Mouse (Mus musculus) CD4-positive, CD25-positive, alpha-beta regulatory T cell, adult 9 weeks (primary cell): Measurements from ENCODE around the gene Hmox2. TPM values are rescaled to one million over a fixed set of nuclear protein-coding genes. Genes with fewer than 3 reads are reported as not detected.

Source experiments
- polyA plus RNA-seq: library from polyadenylated mRNA; unstranded; fragments of 100-300 nt; shearing (Covaris generic); gene quantifications from one replicate; pipeline ENCODE4 v1.2.1, GENCODE M21; 2017

Hmox2 gene
- polyA plus RNA-seq = 105 TPM

DNA sequence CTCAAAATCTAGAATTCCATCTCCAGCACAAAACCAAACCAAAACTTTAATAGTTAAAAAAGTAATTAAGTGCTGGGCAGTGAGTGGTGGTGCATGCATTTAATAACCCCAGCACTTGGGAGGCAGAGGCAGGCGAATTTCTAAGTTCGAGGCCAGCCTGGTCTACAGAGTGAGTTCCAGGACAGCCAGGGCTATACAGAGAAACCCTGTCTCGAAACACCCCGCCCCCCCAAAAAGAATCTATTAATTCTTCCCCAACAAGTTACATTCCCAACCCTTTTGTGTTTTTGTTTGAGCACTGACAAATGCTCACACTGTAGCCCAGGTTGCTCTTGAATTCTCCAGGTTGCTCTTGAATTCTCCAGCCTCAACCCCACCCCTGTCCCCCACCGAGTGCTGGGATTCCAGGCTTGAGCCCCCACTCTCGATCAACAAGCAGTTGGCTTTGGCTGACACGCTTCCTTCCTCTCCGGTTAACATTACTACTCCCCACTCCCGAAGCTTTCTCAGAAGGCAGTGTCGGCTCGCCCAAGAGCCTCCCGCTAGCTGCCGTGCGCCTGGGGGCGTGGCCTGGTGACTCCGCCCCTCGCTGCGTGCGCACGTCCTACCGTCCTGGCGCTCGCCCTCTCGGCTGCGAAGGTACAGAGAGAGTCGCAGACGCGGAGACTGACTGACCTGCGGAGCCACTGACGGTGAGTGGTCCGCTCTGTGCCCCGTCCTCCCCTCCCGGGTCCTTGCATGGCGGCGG is at the start of gene Hmox2:
Hmox2 (plus strand) TSS at position 582 of the 748 bp plus-strand sequence.

DNA sequence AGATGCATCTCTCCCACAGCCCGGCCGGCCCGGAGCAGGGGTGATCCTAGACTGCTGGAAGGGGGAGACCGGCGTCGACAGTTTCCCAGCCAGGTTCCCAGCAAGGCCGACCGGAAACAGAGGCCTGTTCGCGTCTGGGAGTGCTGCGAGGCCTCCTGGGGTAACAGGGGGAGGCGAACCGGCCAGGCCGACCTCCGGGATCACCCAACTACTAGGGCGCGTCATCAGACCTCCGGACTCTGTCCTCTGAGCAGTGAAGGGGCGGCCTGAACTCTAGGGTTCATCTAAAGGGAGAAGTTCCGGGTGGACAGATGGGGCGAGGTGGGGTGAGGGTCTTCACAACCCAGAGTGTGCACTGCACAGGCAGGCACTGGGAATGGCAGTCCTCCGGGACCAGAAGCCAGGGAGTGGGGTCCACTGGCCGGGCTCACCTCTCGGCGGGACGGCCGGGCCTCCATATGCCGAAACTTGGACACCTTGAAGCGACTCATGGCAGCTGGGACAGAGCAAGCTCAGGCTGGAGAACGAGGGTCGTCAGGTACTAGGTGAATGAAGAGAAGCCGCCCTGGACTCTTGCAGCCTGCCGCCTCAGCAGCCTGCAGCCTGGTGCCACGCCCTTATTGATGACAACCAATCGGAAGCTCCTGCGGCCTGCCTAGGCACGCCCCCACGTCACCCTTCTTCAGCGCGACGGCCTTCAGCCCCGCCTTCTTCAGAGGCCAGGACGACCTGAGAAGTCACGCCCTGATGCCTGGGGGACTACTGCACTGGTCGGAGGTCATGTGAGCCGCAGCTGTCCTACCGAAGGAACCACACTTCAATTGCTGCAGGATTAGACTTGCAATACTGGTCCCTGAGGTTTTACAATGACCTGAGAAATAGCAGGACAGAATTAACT is 46.8 kb upstream of the Hmox2 start, which contains the start of gene Coro7:
Coro7 (minus strand) TSS at position 657 of the 898 bp plus-strand sequence.

DNA sequence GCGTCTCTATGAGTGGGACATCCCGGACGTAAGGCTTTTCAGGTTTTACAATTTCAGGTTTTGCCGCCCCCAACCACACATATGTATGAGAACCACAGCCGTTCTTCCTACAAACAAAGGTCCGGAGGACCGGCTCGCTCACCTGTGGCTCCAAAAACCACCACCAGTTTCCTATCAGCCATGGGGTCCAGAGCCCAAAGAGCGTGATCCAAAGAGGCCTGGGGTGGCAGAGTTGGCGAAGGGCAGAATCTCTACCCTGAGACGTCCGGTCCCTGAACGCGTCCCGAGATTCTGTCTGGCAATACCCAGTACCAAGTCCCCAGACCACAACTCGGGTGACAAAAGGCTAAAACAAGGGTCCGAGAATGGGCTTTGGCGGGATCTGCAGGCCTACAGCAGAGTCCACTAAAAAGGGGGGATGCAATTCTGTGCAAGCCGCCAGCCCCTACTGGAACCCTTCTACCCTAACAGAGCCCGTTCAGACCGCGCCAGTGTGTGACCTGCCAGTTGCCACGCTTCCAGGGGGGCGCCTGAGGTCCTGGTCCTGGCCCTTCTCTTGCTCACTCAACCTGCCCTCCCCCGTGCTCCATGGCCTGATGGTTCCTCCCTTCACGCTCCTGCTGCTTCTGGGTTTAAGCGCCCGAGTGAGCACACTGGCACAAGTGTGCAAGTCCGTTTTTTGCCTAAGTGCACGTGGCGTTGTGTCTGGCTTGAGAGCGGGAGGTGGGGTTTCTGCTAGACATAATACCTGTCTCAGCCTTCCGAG is 7.2 kb upstream of the Hmox2 start, which contains the start of gene Nmral1:
Nmral1 (minus strand) TSS at position 604 of the 766 bp plus-strand sequence.

DNA sequence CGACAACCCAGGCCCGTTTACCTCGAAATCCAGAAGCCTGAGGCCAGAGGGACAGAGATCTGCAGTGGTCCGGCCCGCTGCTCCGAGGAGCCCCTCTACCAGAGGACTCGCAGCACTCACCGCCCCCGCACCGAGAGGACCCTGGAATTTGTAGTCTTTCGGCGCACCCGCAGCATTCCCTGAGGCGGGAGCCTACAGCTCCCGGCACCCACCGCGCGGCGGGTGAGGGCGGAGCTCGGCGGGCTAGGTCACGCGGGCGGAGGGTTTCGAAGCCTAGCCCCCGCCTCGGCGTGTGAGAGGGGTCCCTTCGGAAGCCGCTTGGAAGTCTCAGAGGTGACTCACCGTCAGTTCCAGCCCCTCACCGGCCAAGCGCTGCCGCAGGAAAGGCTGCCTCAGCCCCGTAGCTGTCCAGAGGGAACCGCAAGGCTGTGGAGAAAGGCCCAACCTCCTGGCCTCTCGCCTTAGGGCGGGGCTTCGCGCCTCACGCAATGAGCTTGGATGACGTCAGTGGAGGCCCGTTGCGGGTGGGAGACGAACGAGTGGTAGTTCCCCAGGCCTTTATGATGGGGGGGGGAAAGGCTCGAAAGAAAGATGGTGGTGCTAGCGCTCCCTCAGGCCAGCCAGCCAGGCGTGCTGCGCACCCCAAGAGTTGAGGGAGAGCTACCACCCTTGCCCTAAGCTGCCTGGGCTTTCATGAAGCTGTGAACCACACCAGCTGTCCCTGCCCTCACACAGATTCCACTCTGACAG is 63.8 kb downstream of the Hmox2 start, which contains the start of gene Cdip1:
Cdip1 (minus strand) TSS at position 483 of the 750 bp plus-strand sequence.

Other genes starting within 250 kb of the Hmox2 start
- gene Srl, start 184.5 kb upstream of the Hmox2 start, polyA plus RNA-seq = 0.79 TPM
- 3.1 TPM for gene Tfap4, start 166.5 kb upstream of the Hmox2 start, polyA plus RNA-seq
- 0.60 TPM for gene Glis2, start 131.6 kb upstream of the Hmox2 start, polyA plus RNA-seq
- 20.0 TPM for gene Pam16, start 101.4 kb upstream of the Hmox2 start, polyA plus RNA-seq
- gene Vasn, start 86.4 kb upstream of the Hmox2 start, polyA plus RNA-seq = 1.1 TPM
- gene Dnaja3, start 86.4 kb upstream of the Hmox2 start, polyA plus RNA-seq = 65.2 TPM
- gene Coro7, start 46.6 kb upstream of the Hmox2 start, polyA plus RNA-seq = 172 TPM
- 11.9 TPM for gene Nmral1, start 7.0 kb upstream of the Hmox2 start, polyA plus RNA-seq
- 60.6 TPM for gene Cdip1, start 63.9 kb downstream of the Hmox2 start, polyA plus RNA-seq
- 0.60 TPM for gene 4930562C15Rik, start 109.1 kb downstream of the Hmox2 start, polyA plus RNA-seq
- 55.7 TPM for gene Ubald1, start 154.0 kb downstream of the Hmox2 start, polyA plus RNA-seq
- 56.5 TPM for gene Mgrn1, start 159.9 kb downstream of the Hmox2 start, polyA plus RNA-seq
- 172 TPM for gene Nudt16l1, start 212.4 kb downstream of the Hmox2 start, polyA plus RNA-seq
- gene Anks3, start 237.8 kb downstream of the Hmox2 start, polyA plus RNA-seq = 90.3 TPM